Mouse (Mus musculus) thymus, postnatal 0 days (tissue): ENCODE results near the gene Plk2. TPM values are rescaled to one million over a fixed set of nuclear protein-coding genes. Genes with fewer than 3 reads are reported as not detected.
"Not testable (repeated sequence)": the region's sequence is repeated elsewhere in the genome, so short reads cannot be mapped to it uniquely, and the experiment has no call there.

ENCODE experiments used
- DNase-seq: peaks from one replicate; pipeline ENCODE4 v3.0.0-alpha.2; 2015; ENCODE audit warnings: low spot score
- polyA plus RNA-seq: library from polyadenylated mRNA; unstranded; fragments of >200 nt; fragmentation: Nextera tagmentation; extraction: Ambion mirVana; gene quantifications from 2 replicates; pipeline ENCODE4 v1.2.1, GENCODE M21; 2015

Gene Plk2
- polyA plus RNA-seq, 1 experiment from 2014 or later, result 8.4 TPM

- not testable (repeated sequence) for DNase-seq
Observed at GRCm38 (mm10) chr13:110404686-110405085, 9.8 kb downstream of the Plk2 start.

DNA sequence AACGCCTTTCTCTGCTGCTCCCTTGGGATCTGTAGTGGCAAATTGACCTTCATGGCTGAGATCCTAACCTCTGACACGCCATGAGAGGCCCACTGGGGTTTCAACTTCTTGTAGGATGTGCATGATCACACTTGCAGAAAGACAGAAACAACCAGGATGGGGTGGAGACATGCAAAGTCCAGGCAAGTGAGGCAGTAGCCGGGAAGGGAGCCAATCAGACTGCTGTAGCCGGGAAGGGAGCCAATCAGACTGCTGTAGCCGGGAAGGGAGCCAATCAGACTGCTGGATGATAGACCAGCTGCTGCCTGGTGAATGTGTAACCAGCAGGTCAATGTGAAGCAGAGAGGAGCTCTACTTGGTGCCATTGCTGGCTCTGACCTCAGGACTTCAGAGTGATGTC lies 11.3 kb downstream of the Plk2 start:
- DNase-seq, result no peak

DNA sequence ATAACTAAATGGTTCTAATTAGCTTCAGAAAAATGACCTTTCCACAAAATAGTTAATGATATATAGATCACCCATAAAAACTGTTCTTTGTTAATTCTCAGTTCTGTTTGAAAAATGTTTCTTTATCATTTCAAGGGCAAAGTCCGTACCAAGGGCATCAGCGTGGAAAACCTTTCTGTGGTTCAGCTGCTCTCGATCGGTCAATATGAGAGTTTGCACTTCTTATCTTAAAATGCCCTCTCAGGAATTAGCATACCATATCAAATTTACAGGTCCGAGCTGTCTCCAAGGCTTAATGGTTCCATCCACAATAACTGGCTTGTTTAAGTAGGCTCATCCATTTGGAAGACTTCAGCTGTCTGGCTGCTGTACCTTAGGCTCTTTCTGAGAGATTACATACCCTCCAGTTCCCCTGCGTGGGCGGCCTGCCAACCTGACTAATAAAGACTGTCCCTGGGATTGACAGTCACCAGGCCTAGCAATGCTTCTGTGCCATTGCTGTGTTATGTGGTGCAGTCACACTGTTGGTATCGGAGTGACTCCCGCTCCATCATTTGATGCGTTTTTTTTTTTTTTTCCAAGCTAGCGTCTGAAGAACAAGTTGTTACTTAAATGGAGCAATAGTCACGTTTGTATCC lies 17.8 kb downstream of the Plk2 start:
- no peak for DNase-seq

GRCm38 (mm10) chr13:110418656-110419055 lies 23.8 kb downstream of the Plk2 start:
- DNase-seq, result no peak

- no peak for DNase-seq
Observed at GRCm38 (mm10) chr13:110419640-110420039, 24.8 kb downstream of the Plk2 start.

- no peak for DNase-seq
Observed at GRCm38 (mm10) chr13:110422434-110422833, 27.6 kb downstream of the Plk2 start.

GRCm38 (mm10) chr13:110425512-110426222 lies 30.8 kb downstream of the Plk2 start:
- no peak for DNase-seq

GRCm38 (mm10) chr13:110431388-110431787 lies 36.5 kb downstream of the Plk2 start:
- DNase-seq, result no peak

- DNase-seq, result no peak
Observed at GRCm38 (mm10) chr13:110432062-110432566, 37.3 kb downstream of the Plk2 start.

GRCm38 (mm10) chr13:110432613-110433012 lies 37.8 kb downstream of the Plk2 start:
- DNase-seq, result no peak

DNA sequence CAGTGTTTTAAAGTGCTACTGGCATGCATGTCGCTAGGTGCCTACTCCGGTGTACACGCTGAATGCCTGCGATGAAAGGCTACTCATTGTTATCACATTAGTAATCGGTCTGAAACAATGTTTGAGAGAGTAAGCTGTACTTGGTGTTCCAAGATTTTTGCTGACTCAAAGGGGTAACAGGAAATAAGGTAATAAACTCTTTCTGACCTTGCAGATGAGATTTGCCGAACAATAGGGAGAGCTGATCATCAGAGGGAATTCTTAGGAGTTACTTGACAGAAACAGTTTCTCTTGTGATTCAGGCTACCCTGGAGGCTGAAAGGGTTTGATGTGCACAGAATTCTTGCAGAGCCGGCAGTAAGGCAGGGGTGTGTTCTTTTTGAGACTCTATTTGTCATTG lies 41.8 kb downstream of the Plk2 start:
- no peak for DNase-seq

DNA sequence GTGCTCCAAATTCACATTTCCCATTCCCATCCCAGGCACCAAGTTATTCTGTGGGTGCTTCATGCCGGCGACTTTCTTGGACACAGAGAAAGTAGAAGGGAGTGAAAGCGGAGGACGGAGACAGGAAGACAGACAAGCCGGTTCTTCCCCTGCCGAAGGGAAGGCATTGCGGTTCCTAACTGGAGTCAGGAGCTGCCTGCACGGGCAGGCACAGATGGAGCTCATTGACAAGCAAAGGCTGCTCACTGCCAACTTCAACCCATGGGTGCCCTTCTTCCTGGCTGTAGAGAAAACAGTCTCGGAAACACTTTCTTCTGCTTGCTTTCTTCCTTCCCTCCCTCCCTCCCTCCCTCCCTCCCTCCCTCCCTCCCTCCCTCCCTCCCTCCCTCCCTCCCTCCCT lies 43.8 kb downstream of the Plk2 start:
- DNase-seq, result no peak

GRCm38 (mm10) chr13:110444335-110444734 lies 49.5 kb downstream of the Plk2 start:
- DNase-seq, result no peak

DNA sequence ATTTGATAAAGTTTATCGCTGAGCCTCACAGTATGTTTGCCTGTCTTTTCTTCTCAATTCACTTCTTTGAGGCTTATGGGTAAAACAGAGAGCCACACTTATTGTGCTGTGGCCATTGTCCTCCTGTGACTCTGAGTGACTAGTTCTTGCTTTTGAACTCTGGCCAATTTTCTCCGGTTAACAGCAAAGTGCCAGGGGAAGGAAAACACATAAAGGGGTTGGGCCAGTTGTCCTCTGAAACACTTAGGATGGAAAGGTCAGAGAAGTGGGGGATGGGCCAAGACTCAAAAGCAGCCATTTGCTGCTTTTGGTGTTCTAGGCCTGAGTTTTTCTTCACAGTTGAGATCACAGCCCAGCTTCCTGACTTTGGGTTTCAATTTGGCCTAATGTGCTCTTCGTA lies 50.0 kb downstream of the Plk2 start:
- DNase-seq, result no peak

GRCm38 (mm10) chr13:110446434-110446833 lies 51.6 kb downstream of the Plk2 start:
- no peak for DNase-seq

GRCm38 (mm10) chr13:110450056-110450455 lies 55.2 kb downstream of the Plk2 start:
- DNase-seq, result no peak

Other genes with a start within 250 kb of the Plk2 start
- gene Rab3c, start 114.0 kb upstream of the Plk2 start, polyA plus RNA-seq, result not detected in 2 replicates
- gene Gapt, start 37.8 kb upstream of the Plk2 start, polyA plus RNA-seq, result 0.27 and 0.28 TPM in 2 replicates